Mouse (Mus musculus) left cerebral cortex, adult 11 months (tissue): ENCODE measurements at regions not wholly inside any gene's neighbourhood (a gene's known extent, or its start where the extent isn't known, plus 50 kb on each side); places are given as distances from the start of the nearest gene placed in this dataset.
"Not testable (repeated sequence)": the region's sequence is repeated elsewhere in the genome, so short reads cannot be mapped to it uniquely, and the experiment has no call there.

Experiments
- DNase-seq: peaks from one replicate; pipeline ENCODE4 v3.0.0; 2022; ENCODE audit warnings: low spot score

- DNase-seq: no peak
Measured at GRCm38 (mm10) chr3:31508471-31508870, 198.3 kb upstream of the Slc7a14 start.

GRCm38 (mm10) chr3:31499201-31499968 lies 189.2 kb upstream of the Slc7a14 start:
- DNase-seq: no peak

GRCm38 (mm10) chr3:31495287-31495686 lies 185.1 kb upstream of the Slc7a14 start:
- DNase-seq: no peak

GRCm38 (mm10) chr3:31494706-31495105 lies 184.5 kb upstream of the Slc7a14 start:
- DNase-seq: no peak

GRCm38 (mm10) chr3:31491736-31492135 lies 181.6 kb upstream of the Slc7a14 start:
- DNase-seq: not testable (repeated sequence)

- no peak for DNase-seq
Measured at GRCm38 (mm10) chr3:31487596-31487995, 177.4 kb upstream of the Slc7a14 start.

- no peak for DNase-seq
Measured at GRCm38 (mm10) chr3:31481964-31482363, 171.8 kb upstream of the Slc7a14 start.

GRCm38 (mm10) chr3:31467882-31468281 lies 157.7 kb upstream of the Slc7a14 start:
- no peak for DNase-seq

GRCm38 (mm10) chr3:31464260-31464659 lies 154.1 kb upstream of the Slc7a14 start:
- DNase-seq: no peak

GRCm38 (mm10) chr3:31459456-31459855 lies 149.3 kb upstream of the Slc7a14 start:
- DNase-seq: peak; percentile 13

- peak; percentile 4 for DNase-seq
Measured at GRCm38 (mm10) chr3:31457938-31458337, 147.8 kb upstream of the Slc7a14 start.

- DNase-seq: no peak
Measured at GRCm38 (mm10) chr3:31455031-31455430, 144.9 kb upstream of the Slc7a14 start.

- DNase-seq: no peak
Measured at GRCm38 (mm10) chr3:31444861-31445260, 134.7 kb upstream of the Slc7a14 start.

- no peak for DNase-seq
Measured at GRCm38 (mm10) chr3:31444311-31444710, 134.1 kb upstream of the Slc7a14 start.

- no peak for DNase-seq
Measured at GRCm38 (mm10) chr3:31443894-31444293, 133.7 kb upstream of the Slc7a14 start.

GRCm38 (mm10) chr3:31440282-31440681 lies 130.1 kb upstream of the Slc7a14 start:
- no peak for DNase-seq

GRCm38 (mm10) chr3:31437970-31438369 lies 127.8 kb upstream of the Slc7a14 start:
- DNase-seq: peak; percentile 3

GRCm38 (mm10) chr3:31435204-31435963 lies 125.2 kb upstream of the Slc7a14 start:
- no peak for DNase-seq

GRCm38 (mm10) chr3:31433201-31433600 lies 123.0 kb upstream of the Slc7a14 start:
- DNase-seq: no peak

GRCm38 (mm10) chr3:31423517-31423916 lies 113.3 kb upstream of the Slc7a14 start:
- DNase-seq: no peak

GRCm38 (mm10) chr3:31408802-31409201 lies 98.6 kb upstream of the Slc7a14 start:
- no peak for DNase-seq

GRCm38 (mm10) chr3:31405880-31406279 lies 95.7 kb upstream of the Slc7a14 start:
- DNase-seq: no peak

- no peak for DNase-seq
Measured at GRCm38 (mm10) chr3:31399136-31399535, 89.0 kb upstream of the Slc7a14 start.
